Mouse (Mus musculus) hindbrain, postnatal 0 days (tissue): ENCODE measurements around the gene Mest. TPM values are rescaled to one million over a fixed set of nuclear protein-coding genes. Genes with fewer than 3 reads are reported as not detected.

Experiments used
- ATAC-seq: fragments of 200-750 bp; cut with Nextera tagmentation; 2 replicates; pipeline ENCODE4 v1.8.0; 2017; ENCODE audit warnings: mild to moderate bottlenecking, moderate TSS enrichment, moderate library complexity
- DNase-seq: peaks from one replicate; pipeline ENCODE4 v3.0.0-alpha.2; 2015; ENCODE audit warnings: low spot score
- H3K27ac ChIP-seq: fragments of 300-500 bp; sonication (generic); 2 replicates; pipeline ENCODE4 v1.5.1; 2014; ENCODE audit warnings: mild to moderate bottlenecking
- H3K27me3 ChIP-seq: fragments of 300-500 bp; sonication (generic); 2 replicates; pipeline ENCODE4 v1.6.1; 2014; ENCODE audit warnings: low read length, mixed read lengths; ENCODE audit not compliant: insufficient read depth
- H3K36me3 ChIP-seq: fragments of 300-500 bp; sonication (generic); 2 replicates; pipeline ENCODE4 v1.6.1; 2014; ENCODE audit warnings: low read length, mixed read lengths; ENCODE audit not compliant: insufficient read depth
- H3K4me1 ChIP-seq: fragments of 300-500 bp; sonication (generic); 2 replicates; pipeline ENCODE4 v1.6.1; 2014; ENCODE audit warnings: antibody characterized with exemption, low read length, mixed read lengths; ENCODE audit not compliant: insufficient read depth
- H3K4me2 ChIP-seq: fragments of 300-500 bp; sonication (generic); 2 replicates; pipeline ENCODE4 v1.6.1; 2014; ENCODE audit warnings: low read depth, mild to moderate bottlenecking, low read length, moderate library complexity, mixed read lengths
- H3K4me3 ChIP-seq: fragments of 300-500 bp; sonication (generic); 2 replicates; pipeline ENCODE4 v1.5.1; 2014; ENCODE audit warnings: low read length
- H3K9ac ChIP-seq: fragments of 300-500 bp; sonication (generic); replicated peaks from 2 replicates; pipeline ENCODE4 v1.6.1; 2014; ENCODE audit warnings: mild to moderate bottlenecking, low read length, moderate library complexity, mixed read lengths
- H3K9me3 ChIP-seq: fragments of 300-500 bp; sonication (generic); 2 replicates; pipeline ENCODE4 v1.6.1; 2016; ENCODE audit warnings: low read length, mixed read lengths
- CTCF ChIP-seq: IDR thresholded peaks from 2 replicates; pipeline ENCODE4 v1.5.1; 2016; ENCODE audit warnings: antibody characterized with exemption, control low read depth, low read depth
- WGBS: fragments of 180-500 bp; shearing (Covaris S2); extraction: QIAGEN DNeasy Blood & Tissue Kit; methylation state at CpG from one replicate; pipeline ENCODE4 v1.1.7; 2014; 5-methylcytosine and 5-hydroxymethylcytosine counted together
- polyA plus RNA-seq: library from polyadenylated mRNA; unstranded; fragments of >200 nt; fragmentation: Nextera tagmentation; extraction: Ambion mirVana; gene quantifications from 2 replicates; pipeline ENCODE4 v1.2.1, GENCODE M21; 2015
- total RNA-seq: library from RNA; depleted of rRNA; stranded (reverse); fragments of >200 nt; gene quantifications from 2 replicates; pipeline ENCODE4 v1.2.3, GENCODE M21; 2014

Gene Mest
- total and polyA plus RNA-seq, 2 experiments from 2014 or later: 154 to 237 TPM

GRCm38 (mm10) chr6:30734465-30734864 is 11.1 kb downstream of the Mest start:
- Histone ChIP-seq H3K36me3 (no peaks in the 10 kb centered on the region), H3K27me3 (no peaks in the 10 kb centered on the region), H3K9me3 (0 out of 2 replicates have a peak, but pooled peaks cover 4% of the 10 kb centered on the region), H3K4me1 (no peaks in the 10 kb centered on the region), H3K9ac (no peak overlapping the region), H3K4me2 (no peak overlapping the region), H3K4me3 (no peak overlapping the region), H3K27ac (no peak overlapping the region)
- no peak for TF ChIP-seq CTCF
- ATAC-seq (no peak), DNase-seq (no peak)
- 54% methylated on average over 6 of the region's 6 CpGs for WGBS

- H3K4me3 ChIP-seq: peak overlapping the region; percentile 8; the same call in 1 of the 2 replicates
These were observed 11.8 kb downstream of the Mest start for GRCm38 (mm10) chr6:30734988-30735727.

GRCm38 (mm10) chr6:30735728-30736371 is 12.5 kb downstream of the Mest start:
- Histone ChIP-seq H3K4me2 (peak overlapping the region; percentile 64), H3K4me3 (peak overlapping the region; percentile 8; the same call in 1 of the 2 replicates), H3K36me3 (no peaks in the 10 kb centered on the region), H3K27me3 (no peaks in the 10 kb centered on the region), H3K9ac (no peak overlapping the region), H3K4me1 (no peaks in the 10 kb centered on the region), H3K27ac (peak overlapping the region; percentile 84), H3K9me3 (0 out of 2 replicates have a peak, but pooled peaks cover 4% of the 10 kb centered on the region)
- peak; percentile 4 for DNase-seq
- no peak for ATAC-seq
- 46% methylated on average over 15 of the region's 15 CpGs for WGBS
- no peak for TF ChIP-seq CTCF

More at GRCm38 (mm10) chr6:30734988-30735727, 11.8 kb downstream of the Mest start:
- peak overlapping the region; percentile 64 for H3K4me2 ChIP-seq
- no peaks in the 10 kb centered on the region for H3K36me3 ChIP-seq
- 55% methylated on average over 22 of the region's 22 CpGs for WGBS
- no peaks in the 10 kb centered on the region for H3K27me3 ChIP-seq
- H3K9ac ChIP-seq: no peak overlapping the region
- ATAC-seq (no peak), DNase-seq (peak; percentile 2)
- no peak for TF ChIP-seq CTCF
- H3K27ac ChIP-seq: peak overlapping the region; percentile 84; the same call in 1 of the 2 replicates
- 0 out of 2 replicates have a peak, but pooled peaks cover 4% of the 10 kb centered on the region for H3K9me3 ChIP-seq
- H3K4me1 ChIP-seq: no peaks in the 10 kb centered on the region

- H3K27me3 ChIP-seq: no peaks in the 10 kb centered on the region
- 45% methylated on average over 13 of the region's 13 CpGs for WGBS
- H3K9me3 ChIP-seq: 0 out of 2 replicates have a peak, but pooled peaks cover 4% of the 10 kb centered on the region
- H3K4me2 ChIP-seq: peak overlapping the region; percentile 64
- H3K27ac ChIP-seq: peak overlapping the region; percentile 84
- TF ChIP-seq CTCF: no peak
- no peaks in the 10 kb centered on the region for H3K4me1 ChIP-seq
- no peak overlapping the region for H3K9ac ChIP-seq
- peak overlapping the region; percentile 11 for H3K4me3 ChIP-seq
- H3K36me3 ChIP-seq: no peaks in the 10 kb centered on the region
- no peak for DNase-seq
- ATAC-seq: no peak
These were observed 13.0 kb downstream of the Mest start for GRCm38 (mm10) chr6:30736372-30736762.

- 45% methylated on average over 29 of the region's 29 CpGs for WGBS
- Histone ChIP-seq H3K4me3 (peak overlapping the region; percentile 55), H3K27ac (peak overlapping the region; percentile 84), H3K9me3 (0 out of 2 replicates have a peak, but pooled peaks cover 4% of the 10 kb centered on the region), H3K9ac (peak overlapping the region; percentile 72), H3K4me2 (peak overlapping the region; percentile 64), H3K4me1 (no peaks in the 10 kb centered on the region), H3K27me3 (no peaks in the 10 kb centered on the region), H3K36me3 (no peaks in the 10 kb centered on the region)
- ATAC-seq: peak; percentile 87
- TF ChIP-seq CTCF: peak; percentile 79
- DNase-seq: peak; percentile 93
These were observed 13.7 kb downstream of the Mest start for GRCm38 (mm10) chr6:30736864-30737547.
